Mouse (Mus musculus) MEL (cell line): ENCODE measurements around the gene Sin3b. TPM values are rescaled to one million over a fixed set of nuclear protein-coding genes. Genes with fewer than 3 reads are reported as not detected.

Source experiments
- DNase-seq: peaks from one replicate; pipeline ENCODE4 v3.0.0; 2011; ENCODE audit warnings: low read depth, low spot score
- H3K27ac ChIP-seq: 2 replicates; pipeline ENCODE4 v1.5.1; 2012; ENCODE audit warnings: low read depth, mild to moderate bottlenecking, control low read depth, low read length, moderate library complexity; ENCODE audit not compliant: control insufficient read depth
- H3K27me3 ChIP-seq, 2 experiments: fragments of 150-350 bp in 1 of 2; sonication (generic) in 1 of 2; 2 replicates each; pipeline ENCODE4 v1.6.1; 2012; ENCODE audit warnings: low read length in 2 of 2, mild to moderate bottlenecking in 2 of 2, improper control_type of control experiment in 1 of 2, moderate library complexity in 1 of 2; ENCODE audit not compliant: insufficient read depth in 2 of 2, control insufficient read depth in 1 of 2
- H3K36me3 ChIP-seq, 2 experiments: 2 replicates each; pipeline ENCODE4 v1.6.1; 2012 to 2014; ENCODE audit warnings: low read length in 2 of 2, improper control_type of control experiment in 1 of 2, inconsistent platforms in 1 of 2, mild to moderate bottlenecking in 1 of 2; ENCODE audit not compliant: insufficient read depth in 2 of 2, control insufficient read depth in 1 of 2
- H3K4me1 ChIP-seq, 2 experiments: fragments of 150-350 bp in 1 of 2; sonication (generic) in 1 of 2; 2 replicates each; pipeline ENCODE4 v1.6.1; 2012; ENCODE audit warnings: low read length in 2 of 2, improper control_type of control experiment in 1 of 2, mild to moderate bottlenecking in 1 of 2; ENCODE audit not compliant: insufficient read depth in 2 of 2, control insufficient read depth in 1 of 2
- H3K4me3 ChIP-seq, 2 experiments: fragments of 150-350 bp in 1 of 2; sonication (generic) in 1 of 2; 2 replicates each; pipeline ENCODE4 v1.5.1; 2012; ENCODE audit warnings: low read depth in 2 of 2, low read length in 2 of 2, mild to moderate bottlenecking in 2 of 2, moderate library complexity in 2 of 2, control low read depth in 1 of 2, improper control_type of control experiment in 1 of 2; ENCODE audit not compliant: control insufficient read depth in 1 of 2, insufficient read depth in 1 of 2
- H3K79me2 ChIP-seq: 2 replicates; pipeline ENCODE4 v1.6.1; 2012; ENCODE audit warnings: mild to moderate bottlenecking, low read length, moderate library complexity; ENCODE audit not compliant: control insufficient read depth, poor library complexity, insufficient read depth
- H3K9ac ChIP-seq: 2 replicates; pipeline ENCODE4 v1.6.1; 2012; ENCODE audit warnings: low read depth, mild to moderate bottlenecking, control low read depth, low read length, moderate library complexity; ENCODE audit not compliant: control insufficient read depth, poor library complexity, severe bottlenecking
- H3K9me3 ChIP-seq: fragments of 150-350 bp; sonication (generic); replicated peaks from 2 replicates; pipeline ENCODE4 v1.6.1; 2012; ENCODE audit warnings: mild to moderate bottlenecking, low read length, improper control_type of control experiment, moderate library complexity; ENCODE audit not compliant: insufficient read depth
- CHD2 ChIP-seq: IDR thresholded peaks from 2 replicates; pipeline ENCODE4 v1.6.1; 2011; ENCODE audit warnings: low read length, improper control_type of control experiment
- ELF1 ChIP-seq: IDR thresholded peaks from 2 replicates; pipeline ENCODE4 v1.6.1; 2014; ENCODE audit warnings: low read depth, mild to moderate bottlenecking, inconsistent platforms, low read length, improper control_type of control experiment, moderate library complexity
- ETS1 ChIP-seq: IDR thresholded peaks from 2 replicates; pipeline ENCODE4 v1.6.1; 2012; ENCODE audit warnings: low read depth, mild to moderate bottlenecking, inconsistent platforms, low read length, improper control_type of control experiment, moderate library complexity
- GABPA ChIP-seq: IDR thresholded peaks from 2 replicates; pipeline ENCODE4 v1.6.1; 2012; ENCODE audit warnings: low read depth, mild to moderate bottlenecking, inconsistent platforms, low read length, improper control_type of control experiment, moderate library complexity
- KAT2A ChIP-seq: conservative IDR thresholded peaks from 2 replicates; pipeline ENCODE4 v1.6.1; 2012; ENCODE audit warnings: low read depth, low read length, improper control_type of control experiment, inconsistent platforms
- MAX ChIP-seq: IDR thresholded peaks from 2 replicates; pipeline ENCODE4 v1.6.1; 2011; ENCODE audit warnings: low read length, improper control_type of control experiment
- MEF2A ChIP-seq: IDR thresholded peaks from 2 replicates; pipeline ENCODE4 v1.6.1; 2014; ENCODE audit warnings: low read depth, mild to moderate bottlenecking, inconsistent platforms, low read length, improper control_type of control experiment; ENCODE audit not compliant: poor library complexity, insufficient replicate concordance, severe bottlenecking; ENCODE audit errors: extremely low read depth
- NELFE ChIP-seq: IDR thresholded peaks from 2 replicates; pipeline ENCODE4 v1.6.1; 2011; ENCODE audit warnings: low read depth, low read length, improper control_type of control experiment
- POLR2A ChIP-seq, 2 experiments: IDR thresholded peaks; 2 replicates each; pipeline ENCODE4 v1.6.1; 2011 to 2012; ENCODE audit warnings: low read length in 2 of 2, mild to moderate bottlenecking in 2 of 2, control low read depth in 1 of 2, improper control_type of control experiment in 1 of 2, low read depth in 1 of 2, moderate library complexity in 1 of 2; ENCODE audit not compliant: control insufficient read depth in 1 of 2, insufficient read depth in 1 of 2, poor library complexity in 1 of 2
- SIN3A ChIP-seq: IDR thresholded peaks from 2 replicates; pipeline ENCODE4 v1.6.1; 2012; ENCODE audit warnings: low read length, improper control_type of control experiment, inconsistent platforms
- SMC3 ChIP-seq: IDR thresholded peaks from 2 replicates; pipeline ENCODE4 v1.6.1; 2011; ENCODE audit warnings: low read depth, low read length, improper control_type of control experiment
- TCF12 ChIP-seq: IDR thresholded peaks from 2 replicates; pipeline ENCODE4 v1.6.1; 2014; ENCODE audit warnings: low read depth, mild to moderate bottlenecking, inconsistent platforms, low read length, improper control_type of control experiment, moderate library complexity
- USF1 ChIP-seq: IDR thresholded peaks from 2 replicates; pipeline ENCODE4 v1.6.1; 2014; ENCODE audit warnings: low read depth, mild to moderate bottlenecking, inconsistent platforms, low read length, improper control_type of control experiment, moderate library complexity
- USF2 ChIP-seq, 2 experiments: IDR thresholded peaks; 2 replicates each; pipeline ENCODE4 v1.6.1; 2011 to 2012; ENCODE audit warnings: improper control_type of control experiment in 2 of 2, low read length in 2 of 2, borderline replicate concordance in 1 of 2, inconsistent platforms in 1 of 2, low read depth in 1 of 2, mild to moderate bottlenecking in 1 of 2; ENCODE audit not compliant: insufficient read depth in 1 of 2
- ZKSCAN1 ChIP-seq: IDR thresholded peaks from 2 replicates; pipeline ENCODE4 v1.6.1; 2012; ENCODE audit warnings: low read depth, mild to moderate bottlenecking, inconsistent platforms, low read length, improper control_type of control experiment, moderate library complexity
- ZMIZ1 ChIP-seq: IDR thresholded peaks from 2 replicates; pipeline ENCODE4 v1.6.1; 2012; ENCODE audit warnings: low read depth, mild to moderate bottlenecking, inconsistent platforms, low read length, improper control_type of control experiment, moderate library complexity
- ZNF384 ChIP-seq: IDR thresholded peaks from 2 replicates; pipeline ENCODE4 v1.6.1; 2012; ENCODE audit warnings: low read depth, mild to moderate bottlenecking, inconsistent platforms, low read length, improper control_type of control experiment
- polyA plus RNA-seq, 2 experiments: library from polyadenylated mRNA; stranded (reverse) in 1 of 2; unstranded in 1 of 2; fragments of >175 nt in 1 of 2; fragments of >200 nt in 1 of 2; gene quantifications; 2 replicates each; pipeline versions ENCODE4 v1.2.1 to v1.2.4; 2012; ENCODE audit warnings: low replicate concordance in 2 of 2, low read depth in 1 of 2; ENCODE audit not compliant: insufficient read length in 2 of 2, insufficient read depth in 1 of 2, missing spikeins in 1 of 2
- total RNA-seq: library from RNA; depleted of rRNA; stranded (reverse); fragments of 300-350 nt; gene quantifications from 2 replicates; pipeline ENCODE4 v1.2.3, GENCODE M21; 2012

Sin3b gene
- total and polyA plus RNA-seq, 3 experiments = 115 to 139 TPM; not detected in 1

DNA sequence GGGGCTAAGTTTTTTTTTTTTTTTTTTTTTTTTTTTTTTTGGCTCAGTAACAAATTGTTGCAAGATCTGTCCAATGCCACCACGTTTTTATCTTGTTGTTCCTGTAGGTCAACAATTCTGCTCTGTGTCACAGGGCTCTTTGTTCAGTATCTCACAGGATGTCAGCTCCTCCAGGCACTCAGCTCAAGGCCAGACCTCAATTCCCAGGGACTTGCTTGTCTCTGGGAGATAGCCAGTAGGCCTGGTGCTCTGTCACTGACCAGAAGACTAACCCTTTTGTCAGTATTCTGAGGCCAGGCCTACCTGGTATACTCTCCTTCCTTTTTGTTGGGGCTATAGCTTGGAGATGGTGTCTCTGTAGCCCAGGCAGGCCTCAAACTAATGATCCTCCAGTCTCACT, 2.5 kb upstream of the Sin3b start:
- Histone ChIP-seq H3K9ac (no peak overlapping the region), H3K27me3 (no peaks in the 10 kb centered on the region), H3K36me3 (peaks cover 0 to 7% of the 10 kb centered on the region in 2 experiments; a peak in 2 of 4 replicates), H3K4me1 (peaks cover 0 to 19% of the 10 kb centered on the region in 2 experiments; a peak in 3 of 4 replicates), H3K27ac (no peak overlapping the region), H3K79me2 (peaks cover 10% of the 10 kb centered on the region), H3K4me3 (no peak overlapping the region), H3K9me3 (no peaks in the 10 kb centered on the region)
- TF ChIP-seq SMC3 = no peak
- TF ChIP-seq ELF1 = no peak
- no peak for TF ChIP-seq POLR2A (IDR thresholded peaks at IDR 0.05; ENCODE audit: control insufficient read depth in 1 of 2, insufficient read depth in 1 of 2, low read depth in 1 of 2, low read length in 2 of 2, poor library complexity in 1 of 2)
- no peak for TF ChIP-seq NELFE
- TF ChIP-seq KAT2A = no peak
- TF ChIP-seq GABPA = no peak
- no peak for TF ChIP-seq ETS1
- TF ChIP-seq USF2 (IDR thresholded peaks at IDR 0.05; ENCODE audit: borderline replicate concordance in 1 of 2, insufficient read depth in 1 of 2, low read depth in 1 of 2, low read length in 2 of 2) = no peak
- TF ChIP-seq MEF2A = no peak
- no peak for TF ChIP-seq MAX
- no peak for TF ChIP-seq CHD2
- no peak for TF ChIP-seq ZNF384
- no peak for TF ChIP-seq TCF12
- no peak for TF ChIP-seq ZMIZ1
- DNase-seq = no peak

DNA sequence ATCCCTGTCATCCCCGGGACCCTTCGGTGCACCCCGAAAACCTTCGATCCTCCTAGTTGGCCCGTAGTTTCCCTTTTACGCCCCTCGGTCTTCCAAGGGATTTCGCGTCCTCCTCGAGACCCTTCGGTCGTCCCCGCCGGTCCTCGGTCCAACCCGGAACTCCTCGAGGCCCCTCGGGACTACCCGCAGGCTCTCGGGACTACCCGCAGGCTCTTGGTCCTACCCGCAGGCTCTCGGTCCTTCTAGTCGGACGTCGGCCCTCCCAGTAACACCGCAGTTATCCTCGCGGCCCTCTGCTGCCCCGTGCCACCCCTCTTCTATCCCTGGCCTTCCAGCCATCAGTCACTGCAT, 541 bp downstream of the Sin3b start:
- Histone ChIP-seq H3K36me3 (peaks cover 5% of the 10 kb centered on the region in 2 experiments), H3K27ac (no peak overlapping the region), H3K79me2 (peaks cover 10% of the 10 kb centered on the region), H3K27me3 (no peaks in the 10 kb centered on the region), H3K9ac (peak overlapping the region; percentile 98), H3K4me1 (peaks cover 0 to 10% of the 10 kb centered on the region in 2 experiments; a peak in 3 of 4 replicates), H3K9me3 (no peaks in the 10 kb centered on the region), H3K4me3 (peak overlapping the region; percentile 94 to 99)
- TF ChIP-seq SIN3A (no peak), USF1 (no peak), SMC3 (no peak), ZKSCAN1 (no peak), ELF1 (0 out of 2 replicates have a peak, but pooled peaks have one; percentile 11)
- DNase-seq = peak; percentile 38
